Mouse (Mus musculus): Measurements from ENCODE around the gene Meioc. TPM values are rescaled to one million over a fixed set of nuclear protein-coding genes. Genes with fewer than 3 reads are reported as not detected.

Gene Meioc
- not detected for total RNA-seq (2021)
- long read RNA-seq, experiment 1 = 0 reads
- long read RNA-seq, experiment 2 = 0 reads

DNA sequence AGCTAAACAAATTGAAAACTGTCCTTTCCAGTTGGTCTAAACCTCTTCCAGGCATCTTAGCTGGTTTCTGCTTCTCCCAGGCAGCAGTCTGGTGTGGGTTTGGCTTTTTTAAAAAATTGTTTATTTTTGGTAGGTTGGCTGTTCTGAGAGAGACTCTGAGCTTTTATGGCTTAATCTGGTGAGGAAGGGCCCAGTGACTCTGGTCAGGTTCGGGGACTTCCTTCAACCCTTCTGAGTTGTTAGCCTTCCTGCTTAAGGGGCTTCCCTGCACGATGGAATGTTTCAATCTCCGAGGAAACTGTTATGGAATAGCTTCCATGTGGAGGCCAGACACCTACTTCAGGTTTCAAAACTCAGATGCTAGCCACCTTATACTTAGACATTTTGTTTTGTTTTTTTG lies at the start of gene Meioc:
Gene Meioc, plus strand, starts transcription at position 301 of the 400 bp plus-strand sequence.
- H3K4me3 ChIP-seq = no peak within 1 kb of the TSS
- H3K27ac ChIP-seq = no peak within 1 kb of the TSS
- no peak for DNase-seq (ENCODE audit: extremely low spot score in 1 of 2, low spot score in 2 of 2)
- no peak for TF ChIP-seq CTCF (IDR thresholded peaks at IDR 0.05)
- intact Hi-C loops (cut with DNase I) = no loop called here

DNA sequence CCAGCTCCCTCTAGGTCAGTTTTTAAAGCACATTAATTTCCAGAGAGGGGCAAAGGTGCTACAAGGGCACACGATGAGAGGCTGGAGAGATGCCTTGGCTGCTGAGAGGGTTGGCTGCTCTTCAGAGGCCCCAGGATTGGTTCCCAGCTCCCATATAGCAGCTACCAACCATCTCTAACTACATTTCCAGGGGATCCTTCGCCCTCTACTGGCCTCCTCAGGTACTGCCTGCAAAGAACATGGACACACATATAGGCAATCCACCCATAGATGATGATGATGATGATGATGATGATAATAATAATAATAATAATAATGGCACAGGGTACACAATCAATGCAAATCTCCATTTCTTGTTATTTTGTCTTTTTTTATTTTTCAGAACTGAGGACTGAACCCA lies 44.1 kb upstream of the Meioc start:
- no peak; the same call in none of the 2 replicates for TF ChIP-seq CTCF (IDR thresholded peaks at IDR 0.05)
- no peak overlapping the region for H3K27ac ChIP-seq
- intact Hi-C loops (cut with DNase I) = no loop called here
- no peak overlapping the region for H3K4me3 ChIP-seq
- DNase-seq (ENCODE audit: extremely low spot score in 1 of 2, low spot score in 2 of 2) = no peak

DNA sequence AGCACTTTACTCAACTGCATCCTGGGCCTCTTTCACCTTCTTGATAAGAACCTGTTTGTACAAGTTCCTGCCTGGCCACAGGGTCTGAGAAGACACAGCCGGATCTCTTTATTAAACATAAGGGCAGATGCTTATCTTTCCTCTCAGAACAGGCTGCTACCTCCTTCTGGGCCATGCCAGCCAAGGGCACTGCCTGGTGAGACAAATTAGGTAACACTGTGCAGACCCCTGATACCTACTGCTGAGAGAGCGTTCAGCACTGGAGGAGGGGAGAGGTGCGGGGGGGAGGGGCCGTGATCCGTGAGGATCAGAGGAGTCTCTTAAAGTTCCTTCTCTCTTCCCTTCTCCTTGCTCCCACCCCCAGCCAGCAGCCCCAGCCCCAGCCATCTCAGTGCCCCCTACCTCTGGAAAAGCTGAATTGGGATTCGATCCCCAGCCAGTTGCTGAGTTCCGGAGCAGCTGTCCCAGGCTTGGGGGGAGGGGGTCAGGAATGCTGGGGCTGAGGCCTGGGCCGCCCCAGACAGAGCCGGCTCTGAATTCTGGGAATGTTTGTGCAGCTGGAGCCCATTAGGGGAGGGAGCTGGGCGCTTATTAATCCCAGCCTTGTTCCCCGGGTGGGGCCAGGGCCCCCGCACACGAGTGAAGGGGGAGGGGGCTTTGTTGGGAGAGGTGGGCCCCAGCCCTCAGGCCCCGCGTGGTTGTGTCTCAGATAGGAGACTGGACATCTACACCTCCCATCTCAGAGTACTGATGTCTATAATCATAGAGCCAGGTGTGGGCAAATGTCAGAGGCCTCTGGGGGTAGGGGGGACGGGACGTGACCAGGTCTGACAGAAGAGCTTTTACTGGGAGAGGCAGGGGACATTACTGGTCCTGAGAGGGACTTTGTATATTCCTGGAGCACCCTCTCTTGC lies 39.4 kb upstream of the Meioc start:
- no peak for TF ChIP-seq CTCF (IDR thresholded peaks at IDR 0.05)
- intact Hi-C loops (cut with DNase I) = no loop called here
- DNase-seq (ENCODE audit: extremely low spot score in 1 of 2, low spot score in 2 of 2) = no peak
- Histone ChIP-seq H3K27ac (no peak overlapping the region), H3K4me3 (no peak overlapping the region)

DNA sequence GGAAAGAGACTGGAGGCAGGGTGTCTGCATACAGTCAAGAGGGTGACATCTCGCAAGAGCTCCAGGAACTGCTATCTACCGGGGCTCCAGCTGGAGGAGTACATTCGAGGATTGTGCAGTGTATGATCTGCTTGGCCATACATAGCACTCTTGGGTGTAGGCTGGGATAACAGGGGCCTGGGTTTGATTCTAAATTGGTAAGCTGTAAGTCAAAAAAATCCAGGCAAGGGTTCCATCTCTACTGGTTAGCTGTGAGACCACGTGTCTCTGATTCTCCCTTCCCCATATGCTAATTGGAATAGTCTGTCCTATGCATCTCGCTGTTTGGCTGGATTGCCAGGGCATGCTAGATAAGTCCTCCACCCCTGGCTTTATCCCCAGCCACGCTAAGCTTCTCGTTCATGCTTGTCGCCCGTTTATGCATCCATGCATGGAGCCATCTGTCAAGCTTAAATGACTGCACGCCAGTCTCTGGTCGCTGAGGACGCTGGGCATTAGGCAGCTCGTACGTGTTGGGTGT lies 38.6 kb upstream of the Meioc start:
- no peak for DNase-seq (ENCODE audit: extremely low spot score in 1 of 2, low spot score in 2 of 2)
- Histone ChIP-seq H3K4me3 (no peak overlapping the region), H3K27ac (no peak overlapping the region)
- TF ChIP-seq CTCF (IDR thresholded peaks at IDR 0.05) = no peak
- intact Hi-C loops (cut with DNase I) = no loop called here

DNA sequence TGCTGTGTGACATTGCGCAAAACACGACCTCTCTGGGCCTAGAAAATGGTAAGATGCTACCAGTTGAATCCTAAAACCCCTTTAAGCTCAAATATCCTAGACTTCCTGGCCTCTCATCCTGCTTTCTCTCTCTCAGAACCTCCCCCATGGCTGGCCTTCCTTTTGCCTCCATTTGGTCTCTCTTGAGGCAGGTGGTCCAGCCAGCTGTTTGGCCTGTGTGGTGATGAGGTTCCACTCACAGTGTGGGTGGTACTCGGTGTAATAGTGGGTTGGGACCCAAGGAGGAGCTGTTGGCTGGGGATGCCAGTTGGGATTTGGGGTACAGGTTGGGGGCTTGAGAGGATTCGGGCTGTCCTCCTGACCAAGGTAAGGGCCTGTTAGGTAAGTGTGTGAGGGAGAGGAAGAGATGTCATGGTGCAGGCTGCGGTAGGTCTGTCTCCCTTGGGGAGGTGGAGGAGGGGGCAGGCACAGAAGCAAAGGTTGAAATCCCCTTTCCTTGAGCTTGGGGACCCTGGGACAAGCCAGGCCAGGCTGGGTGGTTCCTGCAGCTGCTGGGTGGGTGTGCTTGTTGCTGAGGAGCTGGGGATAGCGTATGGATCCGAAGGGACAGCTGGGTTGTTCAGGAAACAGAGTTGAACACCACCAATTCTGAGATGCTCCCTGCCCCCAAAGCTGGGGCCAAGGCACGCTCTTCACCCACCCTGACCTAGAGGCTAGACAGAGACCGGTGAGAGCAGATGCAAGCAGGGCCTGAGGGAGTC lies 36.2 kb upstream of the Meioc start:
- Histone ChIP-seq H3K27ac (no peak overlapping the region), H3K4me3 (no peak overlapping the region)
- intact Hi-C loops (cut with DNase I) = no loop called here
- TF ChIP-seq CTCF (IDR thresholded peaks at IDR 0.05) = no peak
- no peak for DNase-seq (ENCODE audit: extremely low spot score in 1 of 2, low spot score in 2 of 2)

DNA sequence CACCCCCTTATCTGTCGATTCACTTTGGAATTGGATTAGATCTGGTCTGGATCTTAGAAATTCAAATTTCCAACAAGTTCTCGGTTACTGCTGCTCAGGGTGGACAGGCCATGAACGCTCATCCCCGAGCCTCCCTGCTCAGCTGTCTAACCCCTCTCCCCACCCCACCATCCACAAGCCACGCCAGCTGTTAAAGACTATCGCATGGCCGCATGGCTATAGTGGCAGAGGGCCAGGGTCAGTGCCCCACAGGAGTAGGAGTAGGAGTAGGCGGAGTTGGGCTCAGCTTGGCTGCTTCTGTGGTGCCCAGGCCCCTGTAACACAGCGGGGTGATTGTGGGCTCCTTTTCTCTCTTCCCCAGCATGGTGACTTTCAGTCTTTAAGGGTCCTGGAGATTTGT lies 35.0 kb upstream of the Meioc start:
- no peak for DNase-seq (ENCODE audit: extremely low spot score in 1 of 2, low spot score in 2 of 2)
- TF ChIP-seq CTCF (IDR thresholded peaks at IDR 0.05) = no peak

DNA sequence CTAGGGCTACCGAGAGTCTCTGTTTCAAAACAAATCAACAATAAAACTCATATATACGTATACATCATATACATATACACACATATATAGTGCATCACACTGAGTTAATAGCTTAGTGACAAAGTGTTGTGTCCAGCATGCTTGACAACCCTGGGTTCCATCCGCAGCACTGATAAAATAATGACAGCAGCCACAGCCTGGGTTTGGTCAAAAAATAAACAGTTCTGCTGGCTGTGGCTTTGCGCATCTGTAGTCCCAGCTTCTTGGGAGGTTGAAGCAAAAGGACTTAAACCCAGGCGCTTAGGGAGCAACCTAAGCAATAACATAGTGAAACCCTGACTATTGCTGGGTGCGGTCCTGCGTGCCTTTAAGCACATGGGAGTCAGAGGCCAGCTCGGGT lies 34.1 kb upstream of the Meioc start:
- TF ChIP-seq CTCF (IDR thresholded peaks at IDR 0.05) = no peak
- DNase-seq (ENCODE audit: extremely low spot score in 1 of 2, low spot score in 2 of 2) = no peak
- Histone ChIP-seq H3K4me3 (no peak overlapping the region), H3K27ac (no peak overlapping the region)
- intact Hi-C loops (cut with DNase I) = no loop called here

More for the DNA sequence above, 35.0 kb upstream of the Meioc start:
- intact Hi-C loops (cut with DNase I) = no loop called here
- no peak overlapping the region for H3K27ac ChIP-seq
- no peak overlapping the region for H3K4me3 ChIP-seq

DNA sequence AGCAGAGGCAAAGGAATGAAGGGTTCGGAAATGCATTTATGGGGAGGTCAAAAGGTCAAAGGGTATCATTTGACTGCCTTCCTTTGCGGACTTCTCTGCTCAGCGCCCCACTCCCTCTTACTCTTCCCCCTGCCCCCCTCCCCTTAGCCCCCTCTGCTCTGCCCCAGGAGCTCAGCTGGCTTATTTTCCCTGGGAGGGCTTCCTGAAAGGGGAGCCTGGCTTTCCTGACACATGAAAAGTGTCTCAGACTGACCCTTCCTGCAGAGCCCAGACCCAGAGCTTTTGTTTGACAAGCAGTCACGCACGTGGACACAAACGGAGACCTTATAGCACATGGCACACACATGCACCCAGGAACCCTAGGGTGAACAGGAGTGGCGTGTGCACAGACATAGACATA lies 32.8 kb upstream of the Meioc start:
- Histone ChIP-seq H3K27ac (no peak overlapping the region), H3K4me3 (no peak overlapping the region)
- intact Hi-C loops (cut with DNase I) = no loop called here
- no peak for TF ChIP-seq CTCF (IDR thresholded peaks at IDR 0.05)
- no peak for DNase-seq (ENCODE audit: extremely low spot score in 1 of 2, low spot score in 2 of 2)

DNA sequence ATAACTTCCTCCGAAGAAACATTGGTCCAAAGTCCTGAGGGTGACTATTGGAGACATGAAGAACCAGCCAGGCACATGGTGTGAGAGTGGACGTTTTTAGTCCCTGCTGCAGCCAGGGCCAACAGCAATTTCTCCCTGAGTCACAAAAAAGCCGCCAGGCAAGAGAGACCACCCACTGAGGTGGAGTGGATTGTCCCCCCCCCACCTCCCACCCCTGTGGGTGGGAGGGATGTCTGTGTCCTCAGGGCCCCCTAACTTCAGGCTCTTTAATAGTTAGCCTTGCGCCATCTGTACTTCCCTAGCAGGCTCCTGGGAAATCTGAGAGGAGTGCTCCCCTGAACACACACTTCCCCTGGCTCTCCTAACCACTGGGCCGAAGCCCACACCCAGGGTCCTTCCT lies 32.3 kb upstream of the Meioc start:
- no peak for TF ChIP-seq CTCF (IDR thresholded peaks at IDR 0.05)
- Histone ChIP-seq H3K4me3 (no peak overlapping the region), H3K27ac (no peak overlapping the region)
- DNase-seq (ENCODE audit: extremely low spot score in 1 of 2, low spot score in 2 of 2) = no peak
- intact Hi-C loops (cut with DNase I) = no loop called here

DNA sequence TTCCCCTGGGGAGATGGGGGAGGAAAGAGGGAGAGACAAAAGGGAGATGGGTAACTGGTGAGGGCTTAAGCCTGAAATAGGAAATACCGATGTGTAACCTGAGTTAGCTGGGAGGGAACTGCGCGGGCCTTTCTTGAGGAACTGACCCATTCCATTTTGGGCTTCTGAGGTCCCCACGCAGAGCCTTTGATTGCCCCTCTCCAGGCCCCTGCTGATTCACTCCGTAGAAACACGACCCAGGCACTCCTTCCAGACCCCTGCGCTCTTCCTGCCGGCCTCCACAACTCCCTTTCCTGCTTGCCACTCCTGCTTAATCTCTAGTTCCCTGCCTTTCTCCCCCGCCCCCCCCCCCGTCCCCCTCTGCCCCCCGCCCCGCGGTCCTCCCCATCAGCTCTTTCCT lies 30.8 kb upstream of the Meioc start:
- H3K4me3 ChIP-seq = no peak overlapping the region
- no peak for DNase-seq (ENCODE audit: extremely low spot score in 1 of 2, low spot score in 2 of 2)
- intact Hi-C loops (cut with DNase I) = no loop called here
- no peak overlapping the region for H3K27ac ChIP-seq
- TF ChIP-seq CTCF (IDR thresholded peaks at IDR 0.05) = no peak

DNA sequence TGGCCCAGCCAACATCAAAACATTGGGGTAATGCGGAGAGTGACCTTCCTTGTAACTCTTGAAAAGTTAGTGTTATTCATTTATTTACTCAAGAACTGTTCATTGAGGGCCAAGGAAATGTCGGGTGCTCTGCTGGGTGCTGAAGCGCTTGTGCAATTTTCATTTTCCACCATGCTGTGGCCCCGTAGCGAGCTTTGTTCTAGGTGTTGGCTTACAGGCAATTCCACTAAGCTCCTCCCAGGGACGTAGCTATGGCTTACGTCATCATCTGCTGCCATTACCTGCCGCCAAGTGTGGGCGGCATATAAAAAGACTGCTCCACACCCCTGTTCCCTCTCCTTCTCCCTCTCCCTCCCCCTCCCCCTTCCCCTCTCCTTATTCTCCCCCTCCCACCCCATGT lies 30.1 kb upstream of the Meioc start:
- intact Hi-C loops (cut with DNase I) = no loop called here
- H3K27ac ChIP-seq = no peak overlapping the region
- DNase-seq (ENCODE audit: extremely low spot score in 1 of 2, low spot score in 2 of 2) = no peak
- no peak overlapping the region for H3K4me3 ChIP-seq
- TF ChIP-seq CTCF (IDR thresholded peaks at IDR 0.05) = no peak

DNA sequence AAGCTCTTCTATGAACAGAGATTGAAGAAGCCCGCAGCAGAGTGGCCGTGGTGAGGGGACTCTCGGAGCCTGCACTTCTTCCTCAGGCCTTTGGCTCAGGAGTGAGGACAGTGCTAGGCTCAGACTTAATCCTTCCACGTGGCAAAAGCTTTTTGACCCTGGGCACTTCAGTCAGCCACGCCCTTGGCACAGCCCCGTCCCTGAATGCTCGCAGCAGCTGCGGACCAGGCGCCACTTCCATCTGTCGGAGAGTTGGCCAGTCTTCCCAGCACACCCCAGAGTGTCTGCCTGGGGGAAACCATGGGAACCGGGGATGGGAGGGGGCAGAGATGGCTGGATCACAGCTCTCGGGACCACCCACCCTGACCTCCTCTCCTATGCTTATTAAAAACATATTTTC lies 26.6 kb upstream of the Meioc start:
- H3K4me3 ChIP-seq = no peak overlapping the region
- intact Hi-C loops (cut with DNase I) = no loop called here
- no peak for DNase-seq (ENCODE audit: extremely low spot score in 1 of 2, low spot score in 2 of 2)
- TF ChIP-seq CTCF (IDR thresholded peaks at IDR 0.05) = no peak
- no peak overlapping the region for H3K27ac ChIP-seq
